Mouse (Mus musculus): ENCODE results near the gene Krtap9-3.
A peak's percentile ranks its signal among the peaks of the same experiment; 100 is the strongest.
"Not testable (repeated sequence)": the region's sequence is repeated elsewhere in the genome, so short reads cannot be mapped to it uniquely, and the experiment has no call there.

Gene Krtap9-3

GRCm38 (mm10) chr11:99597742-99598141 lies at the start of gene Krtap9-3:
Krtap9-3 (minus strand) TSS chr11:99598105.
- DNase-seq (ENCODE audit: low read depth, low spot score), result not testable (repeated sequence)

GRCm38 (mm10) chr11:99646444-99646843 lies 48.5 kb upstream of the Krtap9-3 start:
- DNase-seq (ENCODE audit: low read depth, low spot score), result no peak

GRCm38 (mm10) chr11:99644351-99644750 lies 46.4 kb upstream of the Krtap9-3 start:
- DNase-seq (ENCODE audit: low read depth, low spot score), result no peak

GRCm38 (mm10) chr11:99643635-99644139 lies 45.8 kb upstream of the Krtap9-3 start, which contains the start of gene Krtap4-7:
Krtap4-7 (minus strand) TSS chr11:99644089.
- not testable (repeated sequence) for DNase-seq (ENCODE audit: low read depth, low spot score)

DNA sequence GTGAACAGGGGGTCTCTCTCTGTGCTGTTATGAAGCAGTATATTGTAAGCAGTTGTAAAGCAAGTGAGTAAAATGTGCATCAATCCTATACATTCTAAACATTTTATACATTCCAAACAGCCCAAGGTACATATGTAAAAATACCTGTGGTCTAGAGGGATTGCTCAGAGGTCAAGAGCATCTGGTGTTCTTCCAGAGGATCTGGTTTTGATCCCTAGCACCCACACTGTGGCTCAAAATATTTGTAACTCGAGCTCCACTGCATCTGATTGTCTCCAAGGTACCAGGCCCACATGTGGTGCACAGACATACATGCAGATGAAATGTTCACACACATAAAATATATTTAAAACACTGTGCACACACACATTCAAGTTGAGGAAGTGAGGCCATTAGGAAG lies 43.0 kb upstream of the Krtap9-3 start:
- DNase-seq (ENCODE audit: low read depth, low spot score), result no peak

DNA sequence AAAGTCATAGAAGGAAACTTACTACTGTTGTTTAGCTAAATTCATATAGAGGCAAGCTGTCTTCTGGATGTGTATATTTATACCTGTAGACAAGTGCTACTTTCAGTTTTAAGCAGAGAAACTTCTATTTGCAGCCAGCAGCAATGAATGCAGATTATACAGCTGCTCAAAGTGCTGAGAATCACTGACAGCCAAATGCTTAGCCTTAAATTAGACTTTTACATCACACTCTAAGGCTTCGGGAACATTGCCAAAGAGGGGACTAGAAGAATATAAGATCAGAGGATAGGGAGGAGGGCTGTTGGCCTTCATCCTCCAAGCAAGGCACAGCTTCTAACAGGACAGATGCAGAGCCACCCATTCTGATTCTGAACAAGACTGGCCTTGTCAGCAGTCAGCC lies 39.2 kb upstream of the Krtap9-3 start:
- no peak for DNase-seq (ENCODE audit: low read depth, low spot score)

GRCm38 (mm10) chr11:99634653-99635134 lies 36.8 kb upstream of the Krtap9-3 start, which contains the start of gene Krtap4-2:
Krtap4-2 (minus strand) TSS chr11:99635084.
- DNase-seq (ENCODE audit: low read depth, low spot score), result no peak

- DNase-seq (ENCODE audit: low read depth, low spot score), result no peak
Measured at GRCm38 (mm10) chr11:99633293-99633692, 35.4 kb upstream of the Krtap9-3 start.

GRCm38 (mm10) chr11:99630890-99631289 lies 33.0 kb upstream of the Krtap9-3 start:
- no peak for DNase-seq (ENCODE audit: low read depth, low spot score)

GRCm38 (mm10) chr11:99628138-99628537 lies 30.2 kb upstream of the Krtap9-3 start, which contains the start of gene Krtap4-1:
Krtap4-1 (minus strand) TSS chr11:99628238.
- no peak for DNase-seq (ENCODE audit: low read depth, low spot score)

- DNase-seq (ENCODE audit: low read depth, low spot score), result no peak
Measured at GRCm38 (mm10) chr11:99620335-99620734, 22.4 kb upstream of the Krtap9-3 start, which contains the start of gene Gm11562. Gm11562 (minus strand) TSS chr11:99620435.

GRCm38 (mm10) chr11:99614796-99615363 lies 17.0 kb upstream of the Krtap9-3 start, which contains the start of gene Krtap2-4:
Krtap2-4 (minus strand) TSS chr11:99614846.
- no peak for DNase-seq (ENCODE audit: low read depth, low spot score)

DNA sequence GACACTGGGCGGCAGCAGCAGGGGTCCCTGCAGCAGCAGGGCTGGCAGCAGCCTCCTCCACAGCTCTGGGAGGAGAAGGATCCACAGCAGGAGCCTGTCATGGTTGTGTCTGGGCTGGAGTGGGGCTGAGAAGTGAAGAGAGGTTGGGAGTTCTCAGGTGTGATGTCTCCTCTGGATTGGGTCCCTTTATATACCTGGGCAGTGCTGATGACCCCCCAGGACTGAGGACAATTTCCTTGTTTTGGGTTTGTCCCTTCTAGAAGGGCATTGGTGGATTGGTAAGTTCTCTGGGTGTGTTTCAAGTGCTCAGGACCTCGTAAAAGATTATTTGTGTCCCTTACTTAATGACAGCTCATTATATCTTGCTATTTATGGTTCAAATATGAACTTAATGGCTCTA lies 12.2 kb upstream of the Krtap9-3 start, which contains the start of gene Gm11937:
Gene Gm11937 (minus strand): TSS at position 101 of the 400 bp plus-strand sequence.
- DNase-seq (ENCODE audit: low read depth, low spot score), result not testable (repeated sequence)

- DNase-seq (ENCODE audit: low read depth, low spot score), result no peak
Measured at GRCm38 (mm10) chr11:99609126-99609525, 11.2 kb upstream of the Krtap9-3 start.

GRCm38 (mm10) chr11:99603208-99603607 lies 5.3 kb upstream of the Krtap9-3 start, which contains the start of gene Gm11938:
Gm11938 (minus strand) TSS chr11:99603308.
- not testable (repeated sequence) for DNase-seq (ENCODE audit: low read depth, low spot score)

DNA sequence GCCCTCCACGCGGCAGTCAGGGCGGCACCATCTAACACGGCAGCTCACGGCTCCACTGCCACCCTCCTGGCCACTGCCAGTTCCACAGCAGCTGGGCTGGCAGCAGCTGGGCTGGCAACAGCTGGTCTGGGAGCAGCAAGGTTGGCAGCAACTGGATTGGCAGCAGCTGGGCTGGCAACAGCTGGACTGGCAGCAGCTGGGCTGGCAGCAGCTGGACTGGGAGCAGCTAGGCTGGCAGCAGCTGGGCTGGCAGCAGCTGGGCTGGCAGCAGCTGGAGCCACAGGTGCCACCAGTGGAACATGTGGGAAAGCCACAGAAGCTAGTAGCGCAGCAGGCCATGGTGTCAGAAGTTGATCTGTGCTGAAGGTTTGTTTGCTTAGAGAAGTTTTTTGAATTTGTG lies 6.9 kb downstream of the Krtap9-3 start, which contains the start of gene Krtap1-3:
Gene Krtap1-3 (minus strand): TSS at position 359 of the 400 bp plus-strand sequence.
- DNase-seq (ENCODE audit: low read depth, low spot score), result no peak

- DNase-seq (ENCODE audit: low read depth, low spot score), result no peak
Measured at GRCm38 (mm10) chr11:99585096-99585495, 12.8 kb downstream of the Krtap9-3 start.

GRCm38 (mm10) chr11:99583245-99583704 lies 14.6 kb downstream of the Krtap9-3 start, which contains the start of gene Krtap1-4:
Krtap1-4 (minus strand) TSS chr11:99583654.
- no peak for DNase-seq (ENCODE audit: low read depth, low spot score)

- DNase-seq (ENCODE audit: low read depth, low spot score), result no peak
Measured at GRCm38 (mm10) chr11:99581564-99581963, 16.3 kb downstream of the Krtap9-3 start.

DNA sequence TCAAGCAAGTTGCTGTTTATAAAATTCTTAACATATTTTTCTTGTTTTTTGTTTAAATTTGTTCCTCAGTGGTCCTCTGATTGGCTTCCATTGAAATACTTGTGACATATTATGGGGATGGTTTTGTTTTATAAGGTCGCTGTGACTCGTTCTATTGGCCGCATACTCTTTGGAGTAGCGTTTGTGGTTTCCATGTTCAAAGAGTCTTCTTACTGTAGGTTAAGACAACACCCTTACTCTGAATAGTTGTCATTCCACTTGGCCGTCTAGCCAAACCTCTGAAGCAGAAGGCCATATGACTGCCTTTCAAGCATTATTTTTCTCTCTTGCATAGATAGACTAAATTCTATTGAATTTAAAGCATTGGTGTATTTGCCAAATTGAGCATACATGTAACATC lies 16.9 kb downstream of the Krtap9-3 start:
- no peak for DNase-seq (ENCODE audit: low read depth, low spot score)

- DNase-seq (ENCODE audit: low read depth, low spot score), result no peak
Measured at GRCm38 (mm10) chr11:99580636-99581035, 17.3 kb downstream of the Krtap9-3 start, which contains the start of gene Krtap1-5. Krtap1-5 (minus strand) TSS chr11:99581016.

GRCm38 (mm10) chr11:99574106-99574505 lies 23.8 kb downstream of the Krtap9-3 start:
- DNase-seq (ENCODE audit: low read depth, low spot score), result peak; percentile 79

Data from mesoderm, embryonic 11.5 days (tissue).